Mouse (Mus musculus): ENCODE measurements around the gene Camta1.

DNA sequence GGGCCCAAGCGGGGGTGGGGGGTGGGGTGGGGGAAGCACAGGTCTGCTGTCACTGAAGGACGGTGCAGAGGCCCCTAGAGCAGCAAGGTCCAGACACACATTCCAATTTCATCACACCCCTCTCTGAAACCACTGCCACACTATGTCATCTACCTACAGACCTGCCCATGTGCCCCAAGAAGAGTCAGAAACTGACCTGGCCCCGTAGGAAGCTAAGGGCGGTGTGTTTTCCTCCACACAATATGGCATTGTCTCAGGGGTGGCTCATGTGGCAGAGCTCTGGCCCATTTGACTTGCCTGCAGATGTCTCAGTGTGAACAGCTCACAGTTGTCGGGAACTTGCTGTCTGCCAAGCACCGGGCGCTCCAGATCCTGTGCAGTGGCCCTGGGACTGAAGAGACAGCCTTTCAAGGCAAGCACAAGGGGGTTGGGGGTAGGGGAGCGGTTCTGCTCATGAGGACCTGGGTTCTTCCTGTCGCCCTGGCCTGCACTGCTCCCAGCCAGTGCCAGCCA, 989.5 kb downstream of the Camta1 start:
- TF ChIP-seq GATA1 (IDR thresholded peaks at IDR 0.05; ENCODE audit: low read length), result no peak
- TF ChIP-seq TAL1 (IDR thresholded peaks at IDR 0.05; ENCODE audit: low read length), result no peak
